Mouse (Mus musculus) CD4-positive helper T cell, adult 2 months (primary cell): ENCODE results near the gene 1110032A03Rik.

Source experiments
- DNase-seq: peaks from one replicate; pipeline ENCODE4 v3.0.0-alpha.2; 2012; ENCODE audit warnings: low read depth, missing footprints, low spot score

1110032A03Rik gene

GRCm38 (mm10) chr9:50734989-50735388 lies 40.3 kb downstream of the 1110032A03Rik start:
- peak; percentile 20 for DNase-seq

GRCm38 (mm10) chr9:50732560-50732959 lies 42.8 kb downstream of the 1110032A03Rik start:
- no peak for DNase-seq

GRCm38 (mm10) chr9:50729600-50729999 lies 45.7 kb downstream of the 1110032A03Rik start:
- DNase-seq = no peak

- peak; percentile 25 for DNase-seq
Measured at GRCm38 (mm10) chr9:50727925-50728651, 47.2 kb downstream of the 1110032A03Rik start.

GRCm38 (mm10) chr9:50727171-50727924 lies 48.0 kb downstream of the 1110032A03Rik start:
- no peak for DNase-seq

GRCm38 (mm10) chr9:50725921-50726590 lies 49.3 kb downstream of the 1110032A03Rik start:
- DNase-seq = no peak

- no peak for DNase-seq
Measured at GRCm38 (mm10) chr9:50724661-50725330, 50.5 kb downstream of the 1110032A03Rik start.

GRCm38 (mm10) chr9:50724147-50724546 lies 51.2 kb downstream of the 1110032A03Rik start:
- DNase-seq = no peak

- no peak for DNase-seq
Measured at GRCm38 (mm10) chr9:50723406-50723805, 51.9 kb downstream of the 1110032A03Rik start.

- no peak for DNase-seq
Measured at GRCm38 (mm10) chr9:50722451-50722911, 52.8 kb downstream of the 1110032A03Rik start.

- no peak for DNase-seq
Measured at GRCm38 (mm10) chr9:50721061-50721460, 54.3 kb downstream of the 1110032A03Rik start.

- no peak for DNase-seq
Measured at GRCm38 (mm10) chr9:50718878-50719277, 56.4 kb downstream of the 1110032A03Rik start.

GRCm38 (mm10) chr9:50714188-50714587 lies 61.1 kb downstream of the 1110032A03Rik start:
- DNase-seq = no peak
